Mouse (Mus musculus) urinary bladder, postnatal 14 days (tissue): ENCODE measurements around the gene Runx2.

ENCODE experiments used
- DNase-seq: peaks from one replicate; pipeline ENCODE4 v3.0.0; 2021; ENCODE audit warnings: low spot score

The Runx2 gene

DNA sequence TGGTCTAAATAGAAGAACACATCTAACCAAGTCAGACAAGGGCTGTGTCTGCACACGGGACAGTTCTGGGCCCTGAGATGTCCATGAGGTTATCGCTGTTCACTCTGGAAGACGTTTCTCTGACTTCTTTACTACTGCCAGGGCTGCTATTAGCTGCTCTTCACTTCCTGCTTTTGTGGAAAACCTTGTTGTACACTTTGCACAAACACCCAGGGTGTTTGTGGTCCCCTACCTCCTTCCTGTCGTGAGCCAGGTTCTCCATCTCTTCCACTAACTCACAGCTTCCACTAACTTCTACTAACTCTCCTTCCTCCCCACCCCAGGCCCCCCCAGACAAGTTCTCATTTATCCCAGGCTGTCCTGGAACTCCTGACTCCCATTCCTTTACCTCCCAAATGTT, 350.9 kb downstream of the Runx2 start:
- DNase-seq, result no peak

- no peak for DNase-seq
Measured at GRCm38 (mm10) chr17:44460156-44460555, 354.4 kb downstream of the Runx2 start.

DNA sequence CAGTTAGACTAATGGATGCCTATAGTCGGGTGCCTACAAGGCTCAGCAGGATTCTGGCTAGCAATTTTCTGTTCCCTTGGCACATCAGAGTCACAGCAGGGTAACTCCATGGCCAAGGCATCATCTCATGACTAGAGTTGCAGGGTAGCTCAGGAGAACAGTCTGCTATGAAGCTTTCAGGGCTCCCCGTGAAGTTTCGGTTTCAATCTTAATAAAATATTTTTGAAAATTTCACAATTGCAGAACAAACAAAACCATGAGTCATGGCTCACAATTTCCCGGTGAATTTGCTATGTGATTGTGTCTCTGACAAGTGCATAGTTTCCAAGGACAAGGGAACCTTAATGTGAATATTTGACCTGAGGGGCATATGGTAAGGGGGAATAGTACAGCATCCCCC, 355.6 kb downstream of the Runx2 start:
- no peak for DNase-seq

DNA sequence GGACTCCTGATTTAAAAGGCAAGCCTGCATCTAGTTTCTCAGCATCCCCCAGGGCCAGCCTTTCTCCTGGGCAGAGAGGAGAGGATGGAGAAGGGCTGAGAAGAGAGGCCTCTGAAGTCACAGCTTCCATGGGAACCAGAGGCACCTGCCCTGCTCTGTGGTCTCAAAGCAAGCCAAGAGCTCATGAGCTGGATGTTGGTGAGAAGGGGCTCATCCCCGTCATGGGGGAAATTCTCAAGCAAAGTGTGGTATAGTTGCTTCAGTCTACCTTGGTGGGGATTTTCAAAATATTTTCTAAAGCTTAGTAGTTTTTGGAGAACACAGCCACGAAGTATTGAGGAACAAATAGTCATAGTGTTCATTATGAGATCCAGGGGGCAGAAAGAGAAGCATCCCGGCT, 357.9 kb downstream of the Runx2 start:
- no peak for DNase-seq

DNA sequence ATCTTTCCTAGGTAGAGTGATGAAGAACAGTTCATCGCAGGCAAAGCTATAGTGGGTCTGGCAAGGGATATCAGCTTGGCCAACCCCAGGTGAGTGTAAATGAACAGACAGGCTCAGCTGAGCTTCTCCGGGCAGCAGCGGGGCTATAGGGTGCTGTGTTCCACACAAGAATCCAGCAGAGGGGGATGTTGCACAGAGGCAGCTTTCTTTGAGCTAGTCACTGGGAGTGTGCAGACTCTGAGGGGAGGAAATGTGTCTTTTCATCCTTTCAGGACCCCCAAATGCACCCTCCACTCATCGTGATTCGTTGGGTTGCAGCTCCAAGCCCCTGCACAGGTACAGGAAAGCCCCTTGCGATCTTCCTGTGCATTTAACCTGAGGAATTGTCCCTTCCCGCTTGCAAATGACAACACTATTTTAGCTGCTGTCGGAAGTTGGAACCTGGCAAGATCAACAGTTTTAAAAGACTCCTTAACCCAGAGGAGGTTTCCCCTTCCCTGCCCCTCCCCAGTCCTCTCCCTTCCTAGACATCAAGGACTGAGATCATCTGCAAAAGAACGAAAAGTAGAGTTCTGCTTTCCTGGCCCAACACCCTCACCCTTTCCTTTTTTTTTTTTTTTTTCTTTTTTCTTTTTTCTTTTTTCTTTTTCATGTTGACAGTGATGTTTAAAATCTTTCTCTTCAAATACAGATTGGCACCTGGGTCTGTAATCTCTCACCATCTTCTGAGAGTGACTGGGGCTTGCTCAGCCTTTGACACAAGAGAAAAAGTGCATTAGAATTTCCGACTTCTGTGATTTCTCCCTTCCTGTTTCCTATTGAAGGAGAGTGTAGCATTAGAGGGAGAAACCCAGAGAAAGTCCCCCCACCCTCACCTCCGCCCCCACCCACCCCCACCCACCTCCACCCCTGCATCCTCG, 358.7 kb downstream of the Runx2 start:
- DNase-seq, result peak; percentile 67

DNA sequence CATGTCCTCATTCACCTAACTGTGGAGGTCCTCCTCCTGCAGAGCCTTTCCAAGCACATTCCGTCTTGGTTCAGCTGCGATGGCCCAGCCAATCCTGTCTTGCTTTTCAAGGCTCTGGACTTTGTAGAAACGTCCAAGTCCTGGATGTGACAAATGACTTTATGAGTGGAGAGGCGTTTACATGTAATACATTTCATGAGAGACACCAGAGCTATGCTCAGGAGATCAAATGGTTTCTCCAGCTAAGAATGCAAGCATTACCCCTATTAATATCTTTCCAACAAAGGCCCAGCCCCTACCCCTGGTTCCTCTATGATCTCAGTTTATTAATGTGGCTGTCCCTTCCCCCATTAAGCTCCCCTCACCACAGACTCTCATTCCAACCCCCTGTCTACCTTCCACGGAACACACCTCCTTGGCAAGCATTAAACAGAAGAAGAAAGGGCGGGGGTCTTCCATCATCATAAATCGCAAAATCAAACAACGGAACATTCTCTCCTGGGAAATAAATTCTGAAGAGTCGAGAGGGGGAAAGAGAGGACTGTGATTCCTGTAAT, 364.6 kb downstream of the Runx2 start:
- DNase-seq, result no peak
